Mouse (Mus musculus) liver, embryonic 14.5 days (tissue): ENCODE data around the gene Atf5. TPM values are rescaled to one million over a fixed set of nuclear protein-coding genes. Genes with fewer than 3 reads are reported as not detected.

ENCODE experiments used
- ATAC-seq: fragments of 200-750 bp; cut with Nextera tagmentation; 2 replicates; pipeline ENCODE4 v1.8.0; 2017; ENCODE audit warnings: moderate number of reproducible peaks, mild to moderate bottlenecking, moderate library complexity; ENCODE audit not compliant: insufficient read depth
- DNase-seq, 3 experiments: peaks; one replicate each; pipeline ENCODE4 v3.0.0-alpha.2; 2012 to 2013; ENCODE audit warnings: low read depth in 3 of 3, low spot score in 3 of 3
- H3K27ac ChIP-seq: fragments of 300-500 bp; sonication (generic); 2 replicates; pipeline ENCODE4 v1.5.1; 2014; ENCODE audit warnings: moderate library complexity, mild to moderate bottlenecking, control low read depth, inconsistent platforms
- H3K27me3 ChIP-seq: fragments of 300-500 bp; sonication (generic); 2 replicates; pipeline ENCODE4 v1.6.1; 2014; ENCODE audit warnings: mild to moderate bottlenecking, low read length, moderate library complexity; ENCODE audit not compliant: control insufficient read depth, insufficient read depth
- H3K36me3 ChIP-seq: fragments of 300-500 bp; sonication (generic); replicated peaks from 2 replicates; pipeline ENCODE4 v1.6.1; 2014; ENCODE audit warnings: low read depth; ENCODE audit not compliant: control insufficient read depth, insufficient read depth
- H3K4me1 ChIP-seq, 2 experiments: fragments of 200-500 bp in 1 of 2; fragments of 300-500 bp in 1 of 2; sonication (generic) in 1 of 2; replicated peaks; 2 replicates each; pipeline ENCODE4 v1.6.1; 2012 to 2014; ENCODE audit warnings: antibody characterized with exemption in 1 of 2, inconsistent platforms in 1 of 2, low read length in 1 of 2; ENCODE audit not compliant: control insufficient read depth in 2 of 2, insufficient read depth in 2 of 2
- H3K4me2 ChIP-seq: fragments of 300-500 bp; sonication (generic); 2 replicates; pipeline ENCODE4 v1.6.1; 2014; ENCODE audit warnings: low read depth, mild to moderate bottlenecking, control low read depth, moderate library complexity
- H3K4me3 ChIP-seq, 2 experiments: fragments of 200-500 bp in 1 of 2; fragments of 300-500 bp in 1 of 2; sonication (generic) in 1 of 2; 2 replicates each; pipeline ENCODE4 v1.5.1; 2012 to 2014; ENCODE audit warnings: low read depth in 2 of 2, low read length in 2 of 2, mild to moderate bottlenecking in 2 of 2, control low read depth in 1 of 2, inconsistent platforms in 1 of 2, moderate library complexity in 1 of 2; ENCODE audit not compliant: insufficient read depth in 1 of 2
- H3K9ac ChIP-seq: fragments of 300-500 bp; sonication (generic); replicated peaks from 2 replicates; pipeline ENCODE4 v1.6.1; 2014; ENCODE audit warnings: mild to moderate bottlenecking, control low read depth, moderate library complexity
- H3K9me3 ChIP-seq: fragments of 300-500 bp; sonication (generic); 2 replicates; pipeline ENCODE4 v1.6.1; 2016; ENCODE audit warnings: low read length, mixed read lengths; ENCODE audit not compliant: control insufficient read depth
- CTCF ChIP-seq: IDR thresholded peaks from 2 replicates; pipeline ENCODE4 v1.5.1; 2016; ENCODE audit warnings: antibody characterized with exemption, low read depth, control low read depth
- EP300 ChIP-seq: IDR thresholded peaks from 2 replicates; pipeline ENCODE4 v1.6.1; 2016; ENCODE audit warnings: antibody characterized with exemption, low read depth
- WGBS: fragments of 180-500 bp; shearing (Covaris S2); extraction: QIAGEN DNeasy Blood & Tissue Kit; methylation state at CpG from one replicate; pipeline ENCODE4 v1.1.7; 2014; ENCODE audit not compliant: insufficient replicate concordance; 5-methylcytosine and 5-hydroxymethylcytosine counted together
- polyA plus RNA-seq, 2 experiments: library from polyadenylated mRNA; depleted of rRNA in 1 of 2; stranded (reverse) in 1 of 2; unstranded in 1 of 2; fragments of >200 nt; fragmentation: Nextera tagmentation in 1 of 2; extraction: Ambion mirVana in 1 of 2; gene quantifications; 2 replicates each; pipeline versions ENCODE4 v1.2.1 to v1.2.3; 2012 to 2014

Gene Atf5
- polyA plus RNA-seq, 2 experiments: 2.5 to 33.8 TPM

GRCm38 (mm10) chr7:44856265-44856916 is 39.9 kb upstream of the Atf5 start:
- Histone ChIP-seq H3K36me3 (no peaks in the 10 kb centered on the region; the same call in 1 of the 2 replicates), H3K9ac (peak overlapping the region; percentile 83), H3K27me3 (no peaks in the 10 kb centered on the region), H3K4me1 (peaks cover 28 to 31% of the 10 kb centered on the region in 2 experiments), H3K4me2 (peak overlapping the region; percentile 83), H3K27ac (peak overlapping the region; percentile 92), H3K4me3 (peak overlapping the region; percentile 89 to 96), H3K9me3 (no peaks in the 10 kb centered on the region)
- WGBS: 14% methylated on average over 9 of the region's 9 CpGs
- ATAC-seq (no peak), DNase-seq (peak in 2 of 3 experiments; percentile 41 to 42)
- TF ChIP-seq CTCF (no peak), EP300 (0 out of 2 replicates have a peak, but pooled peaks have one; percentile 46)

- Histone ChIP-seq H3K9ac (peak overlapping the region; percentile 81), H3K9me3 (no peaks in the 10 kb centered on the region), H3K27ac (peak overlapping the region; percentile 92), H3K27me3 (no peaks in the 10 kb centered on the region), H3K36me3 (no peaks in the 10 kb centered on the region), H3K4me3 (peak overlapping the region; percentile 64 to 65), H3K4me1 (peaks cover 35 to 41% of the 10 kb centered on the region in 2 experiments), H3K4me2 (peak overlapping the region; percentile 83)
- no peak for TF ChIP-seq CTCF
- TF ChIP-seq EP300: no peak
- no peak for DNase-seq
- no peak for ATAC-seq
- WGBS: 33% methylated on average over 10 of the region's 10 CpGs
Measured at GRCm38 (mm10) chr7:44855036-44855435, 38.6 kb upstream of the Atf5 start.

DNA sequence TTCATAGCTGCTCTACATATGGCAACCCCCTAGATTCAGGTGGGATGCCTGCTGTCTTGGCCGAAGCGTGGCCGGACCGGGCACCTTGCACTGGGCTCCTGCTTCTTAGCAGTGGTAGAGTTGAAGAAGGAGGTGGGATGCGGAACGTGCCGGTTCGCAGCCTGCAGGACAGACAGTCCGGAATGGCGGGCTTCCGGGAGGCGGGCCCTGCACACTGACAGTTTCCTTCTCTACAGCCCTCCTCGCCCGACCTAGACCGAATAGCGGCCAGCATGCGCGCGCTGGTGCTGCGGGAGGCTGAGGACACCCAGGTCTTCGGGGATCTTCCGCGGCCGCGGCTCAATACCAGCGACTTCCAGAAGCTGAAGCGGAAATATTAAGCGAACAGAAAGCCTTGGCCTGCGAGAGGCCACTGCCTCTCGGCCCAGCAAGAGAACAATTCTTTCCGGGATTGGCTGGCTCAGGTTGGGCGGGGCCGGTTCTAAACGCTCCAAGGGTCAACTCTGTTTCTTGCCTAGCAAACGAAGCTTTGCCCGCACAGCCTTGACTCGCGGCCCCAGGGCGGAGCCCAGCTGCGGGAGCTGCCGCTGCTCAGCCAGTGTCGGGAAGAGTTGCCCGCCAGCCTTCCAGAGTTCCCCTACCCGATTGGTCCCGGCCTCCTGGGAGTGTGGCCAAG is 38.0 kb upstream of the Atf5 start:
- 1% methylated on average over 45 of the region's 45 CpGs for WGBS
- TF ChIP-seq EP300 (peak; percentile 21; the same call in 1 of the 2 replicates), CTCF (no peak)
- peaks cover 35 to 41% of the 10 kb centered on the region in 2 experiments for H3K4me1 ChIP-seq

DNA sequence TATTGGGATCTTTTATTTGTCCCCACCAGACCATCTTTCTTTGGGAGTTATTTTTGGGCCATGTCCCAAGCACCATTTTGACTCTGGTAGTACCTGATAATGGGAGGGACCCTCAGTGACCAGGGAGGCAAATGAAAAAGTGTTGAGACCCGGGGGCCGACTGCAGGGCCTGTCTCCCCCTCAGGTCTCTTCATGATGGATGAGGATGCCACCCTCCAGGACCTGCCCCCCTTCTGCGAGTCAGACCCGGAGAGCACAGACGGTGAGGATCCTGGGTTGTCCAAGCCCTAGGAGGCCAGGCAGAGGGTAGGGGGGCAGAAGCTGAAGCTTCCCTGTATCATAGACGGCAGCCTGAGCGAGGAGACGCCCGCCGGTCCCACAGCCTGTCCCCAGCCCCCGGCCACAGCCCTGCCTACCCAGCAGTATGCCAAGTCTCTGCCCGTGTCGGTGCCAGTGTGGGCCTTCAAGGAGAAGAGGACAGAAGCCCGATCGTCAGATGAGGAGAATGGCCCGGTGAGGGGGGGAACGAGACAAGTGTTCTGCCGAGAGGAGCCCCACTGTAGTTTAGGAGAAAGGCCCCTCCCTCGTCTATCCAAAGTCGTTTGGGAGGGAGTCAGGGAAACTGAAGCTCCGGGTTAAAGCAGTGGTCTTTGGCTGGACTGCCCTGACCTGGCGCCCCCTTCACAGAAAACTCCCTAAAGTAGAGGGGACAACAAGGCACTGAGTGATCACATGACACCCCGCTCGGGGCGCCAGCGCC is 37.3 kb upstream of the Atf5 start:
- Histone ChIP-seq H3K4me3 (peak overlapping the region; percentile 64 to 65), H3K9ac (peak overlapping the region; percentile 81), H3K9me3 (no peaks in the 10 kb centered on the region), H3K4me2 (peak overlapping the region; percentile 83), H3K27me3 (no peaks in the 10 kb centered on the region), H3K4me1 (peaks cover 35 to 41% of the 10 kb centered on the region in 2 experiments), H3K27ac (peak overlapping the region; percentile 92), H3K36me3 (no peaks in the 10 kb centered on the region)
- ATAC-seq: peak; percentile 6; the same call in 1 of the 2 replicates
- TF ChIP-seq CTCF: no peak
- no peak for TF ChIP-seq EP300
- no peak for DNase-seq
- WGBS: 29% methylated on average over 26 of the region's 26 CpGs

More for the DNA sequence above, 38.0 kb upstream of the Atf5 start:
- no peaks in the 10 kb centered on the region for H3K36me3 ChIP-seq
- H3K9me3 ChIP-seq: no peaks in the 10 kb centered on the region
- ATAC-seq (peak; percentile 70), DNase-seq (peak; percentile 77 to 85 (median 78))
- H3K9ac ChIP-seq: peak overlapping the region; percentile 81
- peak overlapping the region; percentile 83 for H3K4me2 ChIP-seq
- peak overlapping the region; percentile 92 for H3K27ac ChIP-seq
- H3K4me3 ChIP-seq: peak overlapping the region; percentile 64 to 65
- H3K27me3 ChIP-seq: no peaks in the 10 kb centered on the region
